Mouse (Mus musculus) forebrain, embryonic 11.5 days (tissue): ENCODE measurements around the gene Gm11037. TPM values are rescaled to one million over a fixed set of nuclear protein-coding genes. Genes with fewer than 3 reads are reported as not detected.

ENCODE experiments used
- ATAC-seq: fragments of 200-750 bp; cut with Nextera tagmentation; replicated peaks from 2 replicates; pipeline ENCODE4 v1.8.0; 2017; ENCODE audit warnings: moderate TSS enrichment; ENCODE audit not compliant: low FRiP score
- DNase-seq: peaks from one replicate; pipeline ENCODE4 v3.0.0-alpha.2; 2017; ENCODE audit warnings: low spot score
- H3K27ac ChIP-seq: fragments of 300-500 bp; sonication (generic); 2 replicates; pipeline ENCODE4 v1.5.1; 2014; ENCODE audit warnings: low read depth, low read length
- H3K27me3 ChIP-seq: fragments of 300-500 bp; sonication (generic); 2 replicates; pipeline ENCODE4 v1.6.1; 2014; ENCODE audit warnings: mild to moderate bottlenecking, low read length, mixed read lengths; ENCODE audit not compliant: control insufficient read depth, insufficient read depth
- H3K36me3 ChIP-seq: fragments of 300-500 bp; sonication (generic); 2 replicates; pipeline ENCODE4 v1.6.1; 2014; ENCODE audit warnings: mild to moderate bottlenecking, low read length, moderate library complexity, mixed read lengths; ENCODE audit not compliant: control insufficient read depth, insufficient read depth
- H3K4me1 ChIP-seq: fragments of 300-500 bp; sonication (generic); replicated peaks from 2 replicates; pipeline ENCODE4 v1.6.1; 2014; ENCODE audit warnings: low read length, mixed read lengths; ENCODE audit not compliant: control insufficient read depth, insufficient read depth
- H3K4me2 ChIP-seq: fragments of 300-500 bp; sonication (generic); 2 replicates; pipeline ENCODE4 v1.6.1; 2014; ENCODE audit warnings: low read depth, mild to moderate bottlenecking, low read length, moderate library complexity, mixed read lengths; ENCODE audit not compliant: severe bottlenecking
- H3K4me3 ChIP-seq: fragments of 300-500 bp; sonication (generic); 2 replicates; pipeline ENCODE4 v1.5.1; 2014; ENCODE audit warnings: low read depth, low read length
- H3K9ac ChIP-seq: fragments of 300-500 bp; sonication (generic); 2 replicates; pipeline ENCODE4 v1.6.1; 2014; ENCODE audit warnings: low read length
- H3K9me3 ChIP-seq: fragments of 300-500 bp; sonication (generic); 2 replicates; pipeline ENCODE4 v1.6.1; 2016; ENCODE audit warnings: low read length, mixed read lengths; ENCODE audit not compliant: control insufficient read depth
- WGBS: fragments of 180-500 bp; shearing (Covaris S2); extraction: QIAGEN DNeasy Blood & Tissue Kit; methylation state at CpG from one replicate; pipeline ENCODE4 v1.1.7; 2014; 5-methylcytosine and 5-hydroxymethylcytosine counted together
- polyA plus RNA-seq: library from polyadenylated mRNA; unstranded; fragments of >200 nt; fragmentation: Nextera tagmentation; extraction: Ambion mirVana; gene quantifications from 2 replicates; pipeline ENCODE4 v1.2.1, GENCODE M21; 2014

Gene Gm11037
- not detected in 2 replicates for polyA plus RNA-seq

DNA sequence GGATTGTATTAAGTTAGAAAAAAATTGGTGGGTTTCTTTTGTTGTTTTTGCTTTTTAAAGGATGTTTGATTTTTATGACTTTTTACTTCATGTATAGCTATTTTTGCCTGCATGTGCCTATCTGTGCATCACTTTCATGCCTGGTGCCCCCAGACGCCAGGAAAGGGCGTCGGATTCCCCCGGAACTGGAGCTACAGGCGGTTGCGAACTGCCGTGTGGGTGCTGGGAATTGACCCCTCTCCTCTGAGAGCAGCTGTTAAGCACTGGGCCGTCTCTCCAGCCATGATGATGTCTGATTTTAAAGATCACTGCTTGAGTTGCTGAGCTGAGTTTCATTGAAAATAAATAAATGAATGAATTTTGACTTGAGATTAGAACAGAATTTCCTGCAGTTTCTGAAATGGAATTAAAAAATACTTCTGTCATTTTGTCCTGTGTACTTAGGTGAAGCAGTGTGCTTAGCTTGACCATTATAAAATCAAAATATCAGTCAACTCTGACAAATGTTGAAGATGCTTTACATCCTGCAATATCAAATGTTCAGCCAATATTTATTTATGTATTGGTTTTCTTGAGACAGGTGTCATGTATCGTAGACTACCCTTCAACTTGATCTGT lies at the start of gene Gm11037:
TSS of gene Gm11037 (plus strand) at position 568 of the 618 bp plus-strand sequence.
- WGBS, result 91% methylated on average over 9 of the region's 9 CpGs
- H3K36me3 ChIP-seq, result no peaks in the 10 kb centered on the region; the same call in 1 of the 2 replicates
- no peak for DNase-seq
- H3K27ac ChIP-seq, result no peak within 1 kb of the TSS
- H3K9ac ChIP-seq, result no peak within 1 kb of the TSS
- H3K4me3 ChIP-seq, result no peak within 1 kb of the TSS
- H3K27me3 ChIP-seq, result no peaks in the 10 kb centered on the region
- H3K9me3 ChIP-seq, result no peaks in the 10 kb centered on the region
- no peaks in the 10 kb centered on the region for H3K4me1 ChIP-seq
- ATAC-seq, result no peak
- H3K4me2 ChIP-seq, result no peak within 1 kb of the TSS

DNA sequence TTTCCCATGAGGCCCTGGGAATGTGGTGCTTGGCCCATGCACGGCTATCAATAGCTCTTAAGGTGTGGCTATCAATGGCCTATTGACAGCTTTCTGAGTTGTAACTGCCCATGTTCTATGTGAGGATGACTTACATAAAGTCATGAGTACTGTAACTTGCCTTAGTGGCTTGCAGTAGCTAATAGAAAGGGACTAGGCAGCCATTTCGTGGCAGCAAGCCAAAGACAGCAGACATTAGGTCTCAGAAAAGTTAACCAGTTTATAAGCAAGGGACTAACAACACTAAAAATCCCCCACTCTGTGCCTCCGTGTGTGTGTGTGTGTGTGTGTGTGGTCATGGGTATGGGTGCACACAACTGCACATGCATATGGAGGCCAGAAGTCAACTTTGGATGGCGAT lies 49.1 kb upstream of the Gm11037 start:
- Histone ChIP-seq H3K27ac (no peak overlapping the region), H3K4me1 (no peaks in the 10 kb centered on the region), H3K36me3 (no peaks in the 10 kb centered on the region), H3K27me3 (no peaks in the 10 kb centered on the region), H3K9ac (no peak overlapping the region), H3K9me3 (no peaks in the 10 kb centered on the region), H3K4me2 (no peak overlapping the region), H3K4me3 (no peak overlapping the region)
- no peak for ATAC-seq
- WGBS, result 89% methylated on average over 4 of the region's 4 CpGs
- DNase-seq, result no peak

DNA sequence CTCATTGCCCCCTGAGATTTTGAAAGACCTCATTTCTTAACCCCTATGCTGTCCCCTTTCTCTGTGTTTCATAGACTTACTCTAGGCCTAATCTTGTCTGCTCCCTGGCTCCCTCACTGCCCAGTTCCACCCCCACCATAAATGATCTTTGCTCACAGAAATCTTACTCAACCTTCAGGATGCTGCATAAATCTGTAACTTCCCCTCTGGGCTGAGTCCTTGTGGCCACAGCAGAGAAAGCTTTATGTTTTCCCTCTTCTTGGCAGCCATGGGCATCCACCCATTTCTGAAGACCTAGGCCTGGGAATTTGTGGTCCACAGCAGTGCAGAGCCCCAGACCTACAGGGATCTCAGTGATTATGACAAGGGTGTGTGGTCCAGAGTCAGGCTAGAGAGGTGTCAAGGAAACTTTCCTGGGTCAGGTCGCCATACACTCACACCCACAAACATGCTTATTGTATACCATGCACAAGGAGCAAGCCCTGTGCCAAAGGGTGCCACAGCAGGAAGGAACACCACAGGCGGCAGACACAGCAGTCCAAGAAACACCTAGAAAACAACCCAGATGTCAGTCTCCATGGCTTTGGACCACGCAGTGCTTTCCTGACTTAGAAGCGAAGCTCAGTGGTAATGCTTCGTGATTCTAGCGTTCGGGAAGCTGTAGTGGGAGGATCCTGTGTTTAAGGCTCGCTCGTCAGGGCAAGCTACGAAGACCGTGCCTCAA lies 46.5 kb upstream of the Gm11037 start, which contains the start of gene Siglec1:
TSS of gene Siglec1 (minus strand) at position 99 of the 724 bp plus-strand sequence.
- WGBS, result 86% methylated on average over 11 of the region's 11 CpGs
- Histone ChIP-seq H3K4me2 (no peak within 1 kb of the TSS), H3K27ac (no peak within 1 kb of the TSS), H3K4me3 (no peak within 1 kb of the TSS), H3K36me3 (no peaks in the 10 kb centered on the region), H3K4me1 (no peaks in the 10 kb centered on the region), H3K9ac (no peak within 1 kb of the TSS), H3K9me3 (no peaks in the 10 kb centered on the region), H3K27me3 (no peaks in the 10 kb centered on the region)
- ATAC-seq (no peak), DNase-seq (no peak)

DNA sequence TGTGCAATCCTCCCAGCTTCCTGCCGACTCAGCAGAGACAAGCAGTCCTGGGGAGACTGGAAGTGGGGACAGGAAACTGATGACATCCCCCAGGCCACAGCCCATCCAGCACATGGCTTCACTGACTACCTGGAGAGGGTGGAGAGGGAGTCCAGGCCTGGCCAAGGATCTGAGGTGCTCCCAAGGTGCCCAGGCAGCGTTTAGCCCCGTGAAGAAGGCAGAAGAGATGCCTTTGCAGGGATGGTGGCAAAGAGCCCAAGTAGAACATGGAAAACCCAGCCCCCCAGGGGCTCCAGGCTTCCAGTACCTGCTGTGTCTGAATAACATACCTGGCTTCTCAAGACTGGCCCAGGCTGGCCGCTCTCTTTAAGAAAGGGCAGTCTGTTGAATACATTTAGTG lies 44.7 kb upstream of the Gm11037 start:
- no peaks in the 10 kb centered on the region for H3K4me1 ChIP-seq
- no peaks in the 10 kb centered on the region for H3K27me3 ChIP-seq
- H3K27ac ChIP-seq, result no peak overlapping the region
- H3K36me3 ChIP-seq, result no peaks in the 10 kb centered on the region
- DNase-seq (no peak), ATAC-seq (no peak)
- no peak overlapping the region for H3K4me2 ChIP-seq
- 78% methylated on average over 4 of the region's 4 CpGs for WGBS
- H3K4me3 ChIP-seq, result no peak overlapping the region
- no peaks in the 10 kb centered on the region for H3K9me3 ChIP-seq
- no peak overlapping the region for H3K9ac ChIP-seq

DNA sequence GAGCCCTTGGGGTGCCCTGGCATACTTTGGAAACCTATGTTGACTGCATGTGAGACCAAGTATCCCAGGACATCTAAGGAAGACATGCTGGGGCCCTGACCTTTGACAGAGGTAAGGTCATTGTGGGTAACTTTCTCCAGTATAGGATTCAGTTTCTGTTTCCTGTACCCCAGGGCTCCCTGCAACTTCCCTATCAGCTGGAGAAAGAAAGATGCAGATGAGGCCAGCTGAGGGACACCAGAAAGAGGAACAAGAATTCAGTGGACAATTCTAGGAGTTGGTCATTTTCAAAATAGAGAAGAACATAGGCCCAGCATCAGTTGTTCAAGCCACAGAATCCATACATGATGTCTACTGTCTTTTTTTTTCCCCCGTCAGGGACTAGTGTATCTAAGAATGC lies 43.7 kb upstream of the Gm11037 start:
- Histone ChIP-seq H3K4me2 (no peak overlapping the region), H3K27me3 (no peaks in the 10 kb centered on the region), H3K27ac (no peak overlapping the region), H3K9ac (no peak overlapping the region), H3K9me3 (no peaks in the 10 kb centered on the region), H3K4me1 (no peaks in the 10 kb centered on the region), H3K36me3 (no peaks in the 10 kb centered on the region), H3K4me3 (no peak overlapping the region)
- WGBS, result 96% methylated on average over 1 of the region's 1 CpGs
- DNase-seq (no peak), ATAC-seq (no peak)

DNA sequence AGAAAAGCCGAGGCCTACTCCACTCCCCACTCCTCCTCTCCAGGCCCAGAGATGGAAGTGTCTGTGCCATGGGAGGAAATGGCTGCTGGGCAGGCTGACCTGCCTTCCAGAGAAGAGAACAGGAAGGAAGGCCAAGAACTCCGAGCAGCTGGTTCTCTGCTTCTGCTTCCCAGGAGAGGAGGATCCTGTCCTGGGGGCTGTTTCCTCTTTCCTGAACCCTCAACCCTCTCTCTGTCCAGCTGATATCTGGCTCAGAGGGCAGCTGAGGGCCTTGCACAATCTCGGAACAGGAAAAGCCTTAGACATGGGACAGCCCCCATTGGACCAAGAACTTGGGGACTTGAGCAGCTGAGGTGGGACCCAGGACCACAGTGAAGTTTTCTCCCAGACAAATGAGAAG lies 42.4 kb upstream of the Gm11037 start:
- Histone ChIP-seq H3K4me1 (no peaks in the 10 kb centered on the region), H3K4me2 (no peak overlapping the region), H3K27me3 (no peaks in the 10 kb centered on the region), H3K9me3 (no peaks in the 10 kb centered on the region), H3K27ac (no peak overlapping the region), H3K9ac (no peak overlapping the region), H3K4me3 (no peak overlapping the region), H3K36me3 (no peaks in the 10 kb centered on the region)
- WGBS, result 81% methylated on average over 3 of the region's 3 CpGs
- no peak for DNase-seq
- ATAC-seq, result no peak

DNA sequence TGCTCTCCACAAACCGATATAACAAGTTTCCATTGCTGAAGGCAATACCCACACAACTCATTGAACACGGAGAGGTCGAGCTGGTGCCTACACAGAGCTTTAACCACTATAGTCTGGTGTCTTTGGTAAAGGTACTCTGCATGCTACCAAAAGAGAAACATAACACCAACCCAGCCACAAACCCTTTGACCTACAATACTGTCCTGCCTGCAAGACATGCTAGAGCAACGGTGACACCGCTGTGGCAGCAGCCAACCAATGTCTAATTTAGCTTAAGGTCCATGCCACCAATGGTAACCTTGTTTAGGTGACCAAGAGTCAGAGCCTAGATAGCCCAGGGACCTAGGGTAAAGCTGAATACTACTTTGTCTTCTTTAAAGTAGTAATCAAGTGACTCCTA lies 39.7 kb upstream of the Gm11037 start:
- H3K4me3 ChIP-seq, result no peak overlapping the region
- no peak for DNase-seq
- WGBS, result 90% methylated on average over 5 of the region's 5 CpGs

DNA sequence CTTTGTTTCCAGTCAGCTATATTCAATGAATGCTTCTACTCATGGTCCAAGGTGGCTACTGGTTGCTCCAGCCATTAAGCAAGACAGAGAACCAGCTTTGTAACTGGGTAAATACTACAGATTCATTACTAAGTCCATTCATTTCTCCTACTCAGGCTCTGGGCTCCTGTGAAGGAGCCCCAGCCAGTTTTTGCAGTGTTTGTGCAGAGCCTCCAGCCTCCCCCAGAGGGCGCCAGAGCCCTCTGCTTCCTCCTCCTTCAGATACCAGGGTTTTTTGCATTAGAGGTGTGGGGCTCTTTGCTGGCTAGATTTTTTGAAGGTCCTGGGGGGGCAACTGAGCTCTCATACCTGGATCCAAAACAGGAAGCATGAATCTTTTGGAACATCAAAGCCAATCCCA lies 38.5 kb upstream of the Gm11037 start:
- Histone ChIP-seq H3K27me3 (no peaks in the 10 kb centered on the region), H3K9me3 (no peaks in the 10 kb centered on the region), H3K27ac (no peak overlapping the region), H3K4me3 (no peak overlapping the region), H3K4me1 (no peaks in the 10 kb centered on the region), H3K9ac (no peak overlapping the region), H3K36me3 (no peaks in the 10 kb centered on the region), H3K4me2 (no peak overlapping the region)
- peak; percentile 88 for DNase-seq
- WGBS, result 0% methylated on average over 1 of the region's 1 CpGs
- 0 out of 2 replicates have a peak, but pooled peaks have one; percentile 21 for ATAC-seq

More for the DNA sequence above, 39.7 kb upstream of the Gm11037 start:
- Histone ChIP-seq H3K27ac (no peak overlapping the region), H3K4me2 (no peak overlapping the region), H3K9me3 (no peaks in the 10 kb centered on the region), H3K4me1 (no peaks in the 10 kb centered on the region), H3K36me3 (no peaks in the 10 kb centered on the region), H3K27me3 (no peaks in the 10 kb centered on the region), H3K9ac (no peak overlapping the region)
- ATAC-seq, result no peak
